Mouse (Mus musculus) liver, adult 2 months (tissue): ENCODE data around the gene Oser1.

Source experiments
- CTCF ChIP-seq: fragments of 200-500 bp; IDR thresholded peaks from 2 replicates; pipeline ENCODE4 v1.5.1; 2011; ENCODE audit warnings: low read depth, low read length, control low read depth
- POLR2A ChIP-seq: fragments of 200-500 bp; IDR thresholded peaks from 2 replicates; pipeline ENCODE4 v1.6.1; 2011; ENCODE audit warnings: low read length, control low read depth; ENCODE audit not compliant: insufficient read depth; ENCODE audit errors: extremely low read depth

DNA sequence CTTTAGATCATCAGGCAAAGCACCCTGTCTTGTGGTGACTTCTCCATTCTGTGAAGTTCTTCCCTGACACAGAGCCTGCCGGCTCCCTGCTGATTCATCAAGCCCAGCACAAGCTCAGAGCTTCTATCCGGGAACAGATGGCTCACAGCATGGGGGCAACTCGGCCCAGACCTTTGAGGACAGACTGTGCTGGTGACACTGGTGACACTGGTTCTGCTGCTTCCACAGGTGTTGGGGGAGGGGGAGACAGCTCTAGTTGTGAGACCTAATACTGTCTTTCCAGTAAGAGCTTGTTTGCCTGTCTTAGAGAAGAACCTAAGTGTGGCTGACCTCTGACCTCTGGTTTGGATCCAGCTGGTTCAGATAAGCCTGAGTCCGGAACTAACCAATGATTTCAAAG is 9.5 kb upstream of the Oser1 start:
- TF ChIP-seq CTCF, result no peak
- no peak for TF ChIP-seq POLR2A
